Mouse (Mus musculus) heart, embryonic 12.5 days (tissue): ENCODE data around the gene Ephb2. TPM values are rescaled to one million over a fixed set of nuclear protein-coding genes. Genes with fewer than 3 reads are reported as not detected.

ENCODE experiments used
- ATAC-seq: fragments of 200-750 bp; cut with Nextera tagmentation; 2 replicates; pipeline ENCODE4 v1.8.0; 2017; ENCODE audit warnings: moderate TSS enrichment, moderate library complexity; ENCODE audit not compliant: insufficient number of reproducible peaks, low FRiP score
- H3K27ac ChIP-seq: fragments of 300-500 bp; sonication (generic); 2 replicates; pipeline ENCODE4 v1.5.1; 2016; ENCODE audit warnings: mild to moderate bottlenecking, moderate library complexity; ENCODE audit not compliant: poor library complexity, severe bottlenecking
- H3K27me3 ChIP-seq: fragments of 300-500 bp; sonication (generic); replicated peaks from 2 replicates; pipeline ENCODE4 v1.6.1; 2016; ENCODE audit warnings: mild to moderate bottlenecking, moderate library complexity
- H3K36me3 ChIP-seq: fragments of 300-500 bp; sonication (generic); 2 replicates; pipeline ENCODE4 v1.6.1; 2016; ENCODE audit warnings: mild to moderate bottlenecking, moderate library complexity
- H3K4me1 ChIP-seq: fragments of 300-500 bp; sonication (generic); replicated peaks from 2 replicates; pipeline ENCODE4 v1.6.1; 2016; ENCODE audit warnings: mild to moderate bottlenecking
- H3K4me2 ChIP-seq: fragments of 300-500 bp; sonication (generic); 2 replicates; pipeline ENCODE4 v1.6.1; 2016; ENCODE audit warnings: mild to moderate bottlenecking, moderate library complexity
- H3K4me3 ChIP-seq: fragments of 300-500 bp; sonication (generic); 2 replicates; pipeline ENCODE4 v1.5.1; 2016; ENCODE audit warnings: mild to moderate bottlenecking
- H3K9ac ChIP-seq: fragments of 300-500 bp; sonication (generic); 2 replicates; pipeline ENCODE4 v1.6.1; 2016; ENCODE audit warnings: mild to moderate bottlenecking, moderate library complexity
- H3K9me3 ChIP-seq: fragments of 300-500 bp; sonication (generic); replicated peaks from 2 replicates; pipeline ENCODE4 v1.6.1; 2016; ENCODE audit warnings: mild to moderate bottlenecking, moderate library complexity
- WGBS: fragments of 180-500 bp; shearing (Covaris S2); methylation state at CpG from one replicate; pipeline ENCODE4 v1.1.7; 2016; 5-methylcytosine and 5-hydroxymethylcytosine counted together
- polyA plus RNA-seq: library from polyadenylated mRNA; unstranded; fragments of >200 nt; fragmentation: Nextera tagmentation; extraction: Ambion mirVana; gene quantifications from 2 replicates; pipeline ENCODE4 v1.2.1, GENCODE M21; 2016

Gene Ephb2
- polyA plus RNA-seq, 1 experiment from 2014 or later = 1.5 TPM

DNA sequence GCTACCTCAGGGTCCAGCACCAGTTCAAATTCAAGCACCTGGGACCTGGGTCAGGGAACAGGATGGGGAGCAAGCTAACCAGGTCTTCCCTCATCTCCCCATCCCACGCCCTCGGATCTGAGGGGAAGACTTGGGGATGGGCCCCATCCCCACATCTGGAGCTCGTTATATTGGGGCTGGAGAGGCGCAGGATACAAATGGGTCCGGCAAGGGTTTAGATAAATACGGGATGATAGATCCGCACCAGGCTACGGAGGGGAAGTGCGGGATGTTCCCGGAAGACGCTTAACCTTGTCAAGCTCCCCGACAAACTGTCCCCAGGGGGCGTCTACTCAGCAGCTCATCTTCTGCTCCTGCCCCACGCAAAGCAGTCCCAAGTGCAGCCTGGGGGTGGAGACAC lies 35.4 kb downstream of the Ephb2 start:
- no peak overlapping the region for H3K27ac ChIP-seq
- H3K9me3 ChIP-seq = no peaks in the 10 kb centered on the region
- H3K36me3 ChIP-seq = no peaks in the 10 kb centered on the region
- no peak overlapping the region for H3K4me3 ChIP-seq
- WGBS = 38% methylated on average over 14 of the region's 14 CpGs
- H3K27me3 ChIP-seq = peaks cover 40% of the 10 kb centered on the region
- H3K4me2 ChIP-seq = no peak overlapping the region
- H3K4me1 ChIP-seq = peaks cover 48% of the 10 kb centered on the region
- no peak overlapping the region for H3K9ac ChIP-seq
- ATAC-seq = no peak

GRCm38 (mm10) chr4:136797677-136798569 lies 37.9 kb downstream of the Ephb2 start:
- no peaks in the 10 kb centered on the region for H3K36me3 ChIP-seq
- no peak overlapping the region for H3K4me2 ChIP-seq
- 48% methylated on average over 23 of the region's 23 CpGs for WGBS
- ATAC-seq = no peak
- H3K9ac ChIP-seq = no peak overlapping the region
- H3K4me3 ChIP-seq = no peak overlapping the region
- peaks cover 43% of the 10 kb centered on the region for H3K4me1 ChIP-seq
- H3K27ac ChIP-seq = no peak overlapping the region
- peaks cover 26% of the 10 kb centered on the region; the same call in 1 of the 2 replicates for H3K27me3 ChIP-seq
- no peaks in the 10 kb centered on the region for H3K9me3 ChIP-seq

DNA sequence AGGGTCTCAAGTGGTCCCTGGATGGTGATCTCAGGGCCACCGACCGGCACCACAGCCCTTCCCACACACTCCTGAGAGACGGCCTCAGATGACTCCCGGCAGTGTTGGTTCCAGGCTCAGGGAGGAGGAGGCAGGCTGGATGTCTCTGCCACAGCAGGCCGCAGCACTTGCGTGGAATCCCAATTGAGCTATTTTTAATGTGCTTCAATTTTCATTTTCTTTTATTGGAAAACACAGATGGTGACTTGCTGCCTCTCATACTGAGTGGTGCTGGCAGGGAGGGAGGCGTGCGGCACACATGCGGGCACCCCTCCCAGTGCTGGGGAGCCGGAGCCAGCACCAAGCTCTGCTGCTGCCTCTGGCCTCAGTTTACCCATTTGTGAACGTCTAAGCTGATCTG lies 42.5 kb downstream of the Ephb2 start:
- H3K4me1 ChIP-seq = peaks cover 24% of the 10 kb centered on the region
- H3K9ac ChIP-seq = no peak overlapping the region
- 82% methylated on average over 11 of the region's 11 CpGs for whole genome bisulfite sequencing
- H3K9me3 ChIP-seq = no peaks in the 10 kb centered on the region
- 0 out of 2 replicates have a peak, but pooled peaks cover 26% of the 10 kb centered on the region for H3K27me3 ChIP-seq
- no peak for ATAC-seq
- no peak overlapping the region for H3K27ac ChIP-seq
- H3K4me2 ChIP-seq = no peak overlapping the region
- H3K36me3 ChIP-seq = no peaks in the 10 kb centered on the region
- no peak overlapping the region for H3K4me3 ChIP-seq

DNA sequence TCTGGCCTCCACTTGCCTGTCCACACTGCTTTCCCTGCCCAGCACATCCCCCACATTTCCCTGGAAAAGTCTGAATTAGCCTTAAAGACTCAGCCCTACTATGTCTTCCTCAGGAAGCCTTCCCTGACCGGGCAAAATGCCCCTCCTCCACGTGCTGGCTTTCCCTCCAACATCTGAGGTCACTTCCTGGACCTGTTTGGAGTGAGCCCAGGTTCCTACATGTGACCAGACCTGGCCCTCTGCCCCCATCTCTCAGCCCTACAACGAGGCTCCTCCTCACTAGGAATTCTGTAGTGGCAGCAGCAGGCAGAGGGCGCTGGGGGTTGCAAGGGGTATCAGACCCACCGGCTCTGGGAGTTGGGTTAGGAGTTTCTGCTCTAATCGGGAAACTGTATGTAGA lies 46.0 kb downstream of the Ephb2 start:
- ATAC-seq = peak; percentile 59; the same call in 1 of the 2 replicates
- Histone ChIP-seq H3K4me1 (peaks cover 14% of the 10 kb centered on the region), H3K4me2 (no peak overlapping the region), H3K9ac (no peak overlapping the region), H3K27me3 (peaks cover 33% of the 10 kb centered on the region), H3K27ac (no peak overlapping the region), H3K4me3 (no peak overlapping the region), H3K36me3 (no peaks in the 10 kb centered on the region), H3K9me3 (no peaks in the 10 kb centered on the region)
- 50% methylated on average over 6 of the region's 6 CpGs for WGBS

- ATAC-seq = no peak
- H3K4me3 ChIP-seq = no peak overlapping the region
- WGBS = 69% methylated on average over 4 of the region's 4 CpGs
- no peaks in the 10 kb centered on the region for H3K36me3 ChIP-seq
- H3K27ac ChIP-seq = no peak overlapping the region
- H3K9ac ChIP-seq = no peak overlapping the region
- peaks cover 32% of the 10 kb centered on the region for H3K27me3 ChIP-seq
- peaks cover 23% of the 10 kb centered on the region for H3K4me1 ChIP-seq
- no peak overlapping the region for H3K4me2 ChIP-seq
- H3K9me3 ChIP-seq = no peaks in the 10 kb centered on the region
Measured at GRCm38 (mm10) chr4:136787357-136787756, 48.4 kb downstream of the Ephb2 start.

DNA sequence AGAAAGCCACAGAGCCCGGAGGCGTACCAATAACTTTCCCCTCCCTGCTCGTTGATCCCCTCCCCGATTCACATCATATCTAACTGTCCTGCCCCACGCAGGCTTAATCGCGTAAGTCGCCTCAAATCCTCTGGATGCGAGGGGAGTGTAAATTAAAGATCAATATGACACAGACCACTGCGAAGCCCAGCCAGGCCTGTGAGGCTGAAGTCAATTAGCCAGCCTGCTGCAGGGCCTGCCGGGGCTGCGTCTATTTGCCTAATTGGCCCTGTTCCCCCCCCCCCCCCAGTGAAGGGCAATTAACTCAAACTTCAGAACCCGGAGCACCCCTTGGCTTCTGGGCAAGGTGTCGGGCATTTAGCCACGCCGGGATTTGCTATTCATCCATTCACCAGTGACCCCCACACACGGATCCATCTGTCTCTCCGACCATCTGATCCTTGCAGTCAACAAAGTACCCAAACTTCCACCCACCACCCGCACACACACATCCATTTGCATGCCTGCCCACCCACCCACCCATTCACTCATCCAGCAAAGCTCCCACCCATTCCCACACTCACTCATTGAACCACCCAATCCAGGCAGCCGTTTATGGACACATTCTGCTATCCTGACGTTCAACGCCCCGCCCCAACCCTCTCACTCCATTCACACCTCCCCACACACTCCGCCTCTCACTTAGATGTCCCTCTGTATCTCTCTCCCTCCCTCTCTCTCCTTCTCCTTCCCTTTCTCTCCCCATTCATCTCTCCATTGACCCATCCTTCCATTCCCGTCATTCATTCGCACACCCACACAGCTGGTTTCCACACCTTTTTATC lies 49.1 kb downstream of the Ephb2 start:
- Histone ChIP-seq H3K27me3 (peaks cover 27% of the 10 kb centered on the region), H3K4me1 (peaks cover 30% of the 10 kb centered on the region), H3K4me2 (no peak overlapping the region), H3K9ac (no peak overlapping the region), H3K9me3 (no peaks in the 10 kb centered on the region), H3K36me3 (no peaks in the 10 kb centered on the region), H3K4me3 (no peak overlapping the region), H3K27ac (no peak overlapping the region)
- 46% methylated on average over 26 of the region's 26 CpGs for WGBS
- no peak for ATAC-seq

GRCm38 (mm10) chr4:136783552-136784150 lies 52.1 kb downstream of the Ephb2 start:
- Histone ChIP-seq H3K27me3 (peaks cover 20% of the 10 kb centered on the region), H3K4me2 (no peak overlapping the region), H3K4me3 (no peak overlapping the region), H3K9ac (no peak overlapping the region), H3K4me1 (peaks cover 32% of the 10 kb centered on the region), H3K9me3 (no peaks in the 10 kb centered on the region), H3K27ac (no peak overlapping the region), H3K36me3 (no peaks in the 10 kb centered on the region)
- ATAC-seq = no peak
- 38% methylated on average over 22 of the region's 22 CpGs for WGBS

DNA sequence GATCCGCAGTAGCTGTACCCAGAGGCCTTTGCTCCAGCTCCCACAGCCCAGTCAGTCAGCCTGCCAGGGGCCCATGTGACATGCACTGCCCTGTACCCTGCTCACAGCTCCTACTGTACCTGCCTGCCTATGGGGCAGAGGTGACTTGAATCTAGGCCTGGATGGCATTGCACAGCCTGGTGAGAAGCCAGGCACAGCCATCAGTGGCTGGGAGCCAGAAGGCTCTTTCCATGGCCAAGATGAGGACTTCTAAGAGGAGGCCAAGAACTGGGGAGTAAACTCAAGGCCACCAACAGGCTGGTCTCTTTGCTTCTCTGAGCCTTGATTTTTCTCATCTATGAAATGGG lies 53.2 kb downstream of the Ephb2 start:
- H3K4me1 ChIP-seq = peaks cover 32% of the 10 kb centered on the region
- no peak overlapping the region for H3K4me2 ChIP-seq

DNA sequence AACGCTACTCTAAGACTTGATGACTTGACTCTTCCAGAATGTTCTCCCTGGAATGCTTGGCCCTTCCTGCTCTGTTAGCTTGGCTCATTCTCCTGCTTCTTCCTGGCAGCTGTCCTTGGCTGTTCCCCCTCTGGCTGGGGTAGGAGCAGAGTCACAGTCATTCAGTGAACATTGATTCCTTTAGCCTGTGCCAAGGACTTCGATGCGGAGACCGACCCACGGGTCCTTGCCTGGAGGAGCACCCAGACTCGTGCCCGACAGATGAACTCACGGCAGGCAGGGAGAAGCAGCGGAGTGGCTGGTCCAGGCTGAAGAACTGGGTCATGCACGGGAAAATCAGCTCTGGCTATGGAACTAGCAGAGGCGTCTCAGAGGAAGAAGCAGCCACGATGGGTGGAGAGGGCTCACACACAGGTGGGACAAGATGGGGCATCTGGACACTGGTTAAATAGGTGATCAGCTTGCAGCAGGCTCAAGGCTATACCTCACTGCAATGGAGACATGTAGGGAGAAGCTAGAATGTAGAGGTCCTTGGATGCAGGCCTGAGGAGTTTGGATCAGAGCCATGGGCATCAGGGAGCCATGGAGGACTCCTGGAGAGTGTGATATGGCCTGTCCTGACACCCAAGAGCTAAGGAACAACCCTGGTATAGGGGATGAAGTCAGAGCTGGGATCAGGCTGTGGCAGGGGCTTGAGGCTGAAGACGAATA lies 53.8 kb downstream of the Ephb2 start:
- Histone ChIP-seq H3K27ac (no peak overlapping the region), H3K4me3 (no peak overlapping the region), H3K4me1 (peaks cover 34% of the 10 kb centered on the region), H3K27me3 (peaks cover 15% of the 10 kb centered on the region), H3K9ac (no peak overlapping the region), H3K4me2 (no peak overlapping the region), H3K36me3 (no peaks in the 10 kb centered on the region), H3K9me3 (no peaks in the 10 kb centered on the region)
- WGBS = 77% methylated on average over 13 of the region's 13 CpGs
- ATAC-seq = no peak

More for the DNA sequence above, 53.2 kb downstream of the Ephb2 start:
- Histone ChIP-seq H3K4me3 (no peak overlapping the region), H3K9me3 (no peaks in the 10 kb centered on the region), H3K36me3 (no peaks in the 10 kb centered on the region), H3K9ac (no peak overlapping the region), H3K27me3 (peaks cover 20% of the 10 kb centered on the region), H3K27ac (no peak overlapping the region)
- no peak for ATAC-seq
- WGBS = 90% methylated on average over 1 of the region's 1 CpGs

DNA sequence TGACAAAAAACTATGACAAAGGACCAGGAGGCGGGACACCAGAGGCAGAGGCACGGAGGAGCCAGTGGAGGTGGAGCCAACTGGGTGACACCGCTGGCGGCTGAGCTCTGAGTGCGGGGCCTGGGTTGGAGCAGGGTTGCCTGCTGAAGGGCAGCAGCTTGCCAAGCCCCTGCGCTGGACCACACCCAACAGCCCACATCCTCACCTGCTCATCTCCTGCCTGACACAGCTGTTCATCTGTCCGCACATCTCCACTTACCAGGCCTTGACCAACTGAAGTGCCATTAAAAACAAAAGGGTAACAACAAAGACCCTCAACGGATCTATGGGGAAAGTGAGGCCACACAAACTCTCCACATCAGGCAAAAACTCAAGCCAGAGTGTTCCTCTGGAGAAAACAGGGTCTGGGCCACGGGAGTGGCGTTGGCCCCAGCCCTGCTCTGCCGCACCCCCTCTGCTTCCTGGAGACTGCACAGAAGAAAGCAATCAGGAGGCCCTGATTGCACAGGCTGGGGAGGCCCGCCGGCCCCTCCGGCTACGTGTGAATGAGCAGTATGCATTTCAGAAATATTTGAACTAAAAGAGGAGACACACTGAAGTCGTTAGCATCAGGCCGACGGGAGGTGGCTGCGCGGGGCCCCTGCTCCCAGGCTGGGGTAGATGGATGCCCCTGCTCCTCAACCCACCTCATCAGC lies 55.4 kb downstream of the Ephb2 start:
- no peak overlapping the region for H3K27ac ChIP-seq
- peaks cover 46% of the 10 kb centered on the region for H3K4me1 ChIP-seq
- H3K4me3 ChIP-seq = no peak overlapping the region
- ATAC-seq = no peak
- peaks cover 7% of the 10 kb centered on the region; the same call in 1 of the 2 replicates for H3K27me3 ChIP-seq
- no peak overlapping the region for H3K9ac ChIP-seq
- no peaks in the 10 kb centered on the region for H3K9me3 ChIP-seq
- 58% methylated on average over 20 of the region's 20 CpGs for WGBS
- H3K36me3 ChIP-seq = no peaks in the 10 kb centered on the region
- no peak overlapping the region for H3K4me2 ChIP-seq
